In genomic region chr5:73569181-73569580, GRCm38 (mm10) we compare ENCODE assay signal across 24 mouse cellular contexts.
DNase-seq lines count a peak whose midpoint lies in the region; ATAC-seq lines count a peak whose summit lies in the region.
"Had no signal": no experiment of that assay in that cellular context is flagged by ENCODE, and none has a peak within 500 bp of the region (broad histone marks: within the 10 kb centered on the region; RNA-seq: fewer than 3 reads in every experiment).

No protein-coding gene starts in this region.

- H3K9me3 ChIP-seq in kidney, embryonic 14.5 days (ENCODE audit: control insufficient read depth, low read length), result no peaks in the 10 kb centered on the region
- H3K9me3 ChIP-seq: embryonic facial prominence, embryonic 12.5 days; forebrain, embryonic 12.5 days; hindbrain, embryonic 13.5 days; limb, embryonic 15.5 days; liver, embryonic 15.5 days; midbrain, embryonic 12.5 days had no signal

- no peak overlapping the region for H3K4me2 ChIP-seq in kidney, embryonic 14.5 days (replicated peaks; ENCODE audit: low read depth, low read length)
- H3K4me2 ChIP-seq: embryonic facial prominence, embryonic 12.5 days; forebrain, embryonic 12.5 days; hindbrain, embryonic 13.5 days; limb, embryonic 15.5 days; liver, embryonic 15.5 days; midbrain, embryonic 12.5 days had no signal

- no peak overlapping the region for H3K9ac ChIP-seq in kidney, embryonic 14.5 days (ENCODE audit: low read depth, low read length)
- H3K9ac ChIP-seq: embryonic facial prominence, embryonic 12.5 days; forebrain, embryonic 12.5 days; hindbrain, embryonic 13.5 days; limb, embryonic 15.5 days; liver, embryonic 15.5 days; midbrain, embryonic 12.5 days had no signal

- no peaks in the 10 kb centered on the region for H3K36me3 ChIP-seq in kidney, embryonic 14.5 days (ENCODE audit: control insufficient read depth, insufficient read depth, low read length)
- H3K36me3 ChIP-seq: embryonic facial prominence, embryonic 12.5 days; forebrain, embryonic 12.5 days; hindbrain, embryonic 13.5 days; limb, embryonic 15.5 days; liver, embryonic 15.5 days; midbrain, embryonic 12.5 days had no signal

- intact Hi-C loops in left cerebral cortex, postnatal 36 days (cut with DNase I), result no loop called here

- DNase-seq in kidney, adult 18-20 months, result peak; percentile 1
- DNase-seq in kidney, postnatal 14 days, result no peak
- peak; percentile 14 for DNase-seq in thymus, postnatal 4 days
- no peak for DNase-seq in thymus, postnatal 14 days
- no peak for DNase-seq in left cerebral cortex, postnatal 36 days (ENCODE audit: low spot score in 2 of 2)
- DNase-seq: cerebellum, adult 18-20 months; cerebellum, postnatal 14 days; gastrocnemius, postnatal 25 days; heart, postnatal 36 days; kidney, adult 2 months; kidney, postnatal 10 days; left cerebral cortex, postnatal 4 days had no signal

- no peak overlapping the region for H3K27ac ChIP-seq in kidney, embryonic 14.5 days (ENCODE audit: low read depth, low read length)
- H3K27ac ChIP-seq: embryonic facial prominence, embryonic 12.5 days; forebrain, embryonic 12.5 days; hindbrain, embryonic 13.5 days; layer of hippocampus, adult 2 months; limb, embryonic 15.5 days; liver, embryonic 15.5 days; midbrain, embryonic 12.5 days had no signal

- no peaks in the 10 kb centered on the region for H3K4me1 ChIP-seq in kidney, embryonic 14.5 days (ENCODE audit: control insufficient read depth, insufficient read depth, low read length)
- H3K4me1 ChIP-seq: embryonic facial prominence, embryonic 12.5 days; forebrain, embryonic 12.5 days; hindbrain, embryonic 13.5 days; limb, embryonic 15.5 days; liver, embryonic 15.5 days had no signal

- WGBS in kidney, embryonic 14.5 days, result 84% methylated on average over 5 of the region's 5 CpGs

- ATAC-seq in common myeloid progenitor, adult 5-6 weeks (replicated peaks; ENCODE audit: low read depth, poor library complexity, severe bottlenecking), result 0 out of 2 replicates have a peak, but pooled peaks have one; percentile 39
- ATAC-seq in cerebellum, adult (ENCODE audit: insufficient number of reproducible peaks, low FRiP score, low TSS enrichment), result no peak
- ATAC-seq in kidney, embryonic 14.5 days (ENCODE audit: low FRiP score, low TSS enrichment), result no peak
- ATAC-seq: inflammation-experienced regulatory T-cells, adult 6 months had no signal

- no peaks in the 10 kb centered on the region for H3K27me3 ChIP-seq in kidney, embryonic 14.5 days (ENCODE audit: control insufficient read depth, insufficient read depth, low read length)
- H3K27me3 ChIP-seq: embryonic facial prominence, embryonic 12.5 days; forebrain, embryonic 12.5 days; hindbrain, embryonic 13.5 days; limb, embryonic 15.5 days; liver, embryonic 15.5 days; midbrain, embryonic 12.5 days had no signal

- H3K4me3 ChIP-seq in kidney, embryonic 14.5 days (ENCODE audit: low read length), result no peak overlapping the region
- H3K4me3 ChIP-seq: embryonic facial prominence, embryonic 12.5 days; erythroblast, embryonic 14.5 days; forebrain, embryonic 12.5 days; hindbrain, embryonic 13.5 days; layer of hippocampus, adult 2 months; limb, embryonic 15.5 days; liver, embryonic 15.5 days; midbrain, embryonic 12.5 days had no signal

Comparison
In these comparisons a context has a peak if more than half of its experiments do, and no peak if none do; other contexts are left out.
1. DNase-seq: peak in kidney, adult 18-20 months (single experiment) and thymus, postnatal 4 days (single experiment); none in kidney, postnatal 14 days (single experiment), thymus, postnatal 14 days (single experiment) and left cerebral cortex, postnatal 36 days (0 of 2).